Mouse (Mus musculus): ENCODE data around the gene Hdhd3.

DNA sequence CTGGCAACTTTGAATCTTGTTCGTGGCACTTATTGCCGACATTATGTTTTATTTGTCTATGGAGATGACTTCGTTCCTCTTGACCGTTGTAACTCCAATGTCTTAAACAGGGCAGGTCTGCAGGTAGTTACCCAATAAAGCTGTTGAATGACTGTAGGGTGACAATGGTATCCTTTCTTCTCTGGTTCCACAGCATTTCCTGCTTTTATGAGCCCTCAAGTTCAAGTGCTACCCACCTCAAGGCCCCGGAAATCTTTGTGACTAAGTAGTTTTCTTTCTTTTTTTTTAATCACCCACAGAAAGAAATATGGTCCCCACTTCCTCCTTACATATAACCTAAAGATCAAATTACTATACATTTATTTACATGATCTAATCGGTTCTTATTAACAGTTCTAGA is 27.5 kb downstream of the Hdhd3 start:
- TF ChIP-seq CTCF (IDR thresholded peaks at IDR 0.05; ENCODE audit: low read depth, low read length): no peak
- TF ChIP-seq POLR2A (IDR thresholded peaks at IDR 0.05; ENCODE audit: borderline replicate concordance, low read depth, low read length): no peak
